Mouse (Mus musculus) ES-E14 (cell line): ENCODE results near the gene Osbpl10.

Experiments
- HCFC1 ChIP-seq: IDR thresholded peaks from 2 replicates; pipeline ENCODE4 v1.6.1; 2012; ENCODE audit warnings: low read length, inconsistent platforms, borderline replicate concordance; ENCODE audit not compliant: insufficient read depth
- MAFK ChIP-seq: IDR thresholded peaks from 2 replicates; pipeline ENCODE4 v1.6.1; 2014; ENCODE audit warnings: mild to moderate bottlenecking, low read depth, low read length, inconsistent platforms; ENCODE audit not compliant: insufficient read depth
- ZNF384 ChIP-seq: IDR thresholded peaks from 2 replicates; pipeline ENCODE4 v1.6.1; 2012; ENCODE audit warnings: low read depth, low read length, inconsistent platforms

GRCm38 (mm10) chr9:115163031-115163430 is 184.7 kb downstream of the Osbpl10 start:
- no peak for TF ChIP-seq HCFC1
- no peak for TF ChIP-seq ZNF384
- TF ChIP-seq MAFK: no peak
